Mouse (Mus musculus) hindbrain, embryonic 14.5 days (tissue): ENCODE results near the gene Lbx1. TPM values are rescaled to one million over a fixed set of nuclear protein-coding genes. Genes with fewer than 3 reads are reported as not detected.

Source experiments
- polyA plus RNA-seq: library from polyadenylated mRNA; unstranded; fragments of >200 nt; fragmentation: Nextera tagmentation; extraction: Ambion mirVana; gene quantifications from 2 replicates; pipeline ENCODE4 v1.2.1, GENCODE M21; 2014

The Lbx1 gene
- polyA plus RNA-seq, 1 experiment from 2014 or later = 20.4 TPM

Other genes starting within 250 kb of the Lbx1 start
- gene Sema4g, start 246.7 kb downstream of the Lbx1 start, polyA plus RNA-seq = 19.4 and 19.5 TPM in 2 replicates
- gene Twnk, start 230.1 kb downstream of the Lbx1 start, polyA plus RNA-seq = 7.1 and 9.4 TPM in 2 replicates
- 75.8 and 85.4 TPM in 2 replicates for gene Mrpl43, start 229.4 kb downstream of the Lbx1 start, polyA plus RNA-seq
- gene Lzts2, start 221.4 kb downstream of the Lbx1 start, polyA plus RNA-seq = 18.8 and 20.1 TPM in 2 replicates
- gene Pdzd7, start 190.1 kb downstream of the Lbx1 start, polyA plus RNA-seq = 2.5 and 2.9 TPM in 2 replicates
- gene Sfxn3, start 188.3 kb downstream of the Lbx1 start, polyA plus RNA-seq = 67.8 and 77.0 TPM in 2 replicates
- gene Kazald1, start 160.6 kb downstream of the Lbx1 start, polyA plus RNA-seq = 2.5 and 4.9 TPM in 2 replicates
- 1.7 and 3.4 TPM in 2 replicates for gene Tlx1, start 85.1 kb downstream of the Lbx1 start, polyA plus RNA-seq
- 74.3 TPM in 2 replicates for gene Btrc, start 127.9 kb upstream of the Lbx1 start, polyA plus RNA-seq